Mouse (Mus musculus) neural tube, embryonic 11.5 days (tissue): ENCODE data around the gene Art5. TPM values are rescaled to one million over a fixed set of nuclear protein-coding genes. Genes with fewer than 3 reads are reported as not detected.

Experiments
- ATAC-seq: fragments of 200-750 bp; cut with Nextera tagmentation; 2 replicates; pipeline ENCODE4 v1.8.0; 2017; ENCODE audit warnings: moderate number of reproducible peaks, mild to moderate bottlenecking, moderate TSS enrichment, moderate library complexity; ENCODE audit not compliant: insufficient read depth, low FRiP score, low TSS enrichment
- DNase-seq: peaks from one replicate; pipeline ENCODE4 v3.0.0-alpha.2; 2015; ENCODE audit warnings: low spot score
- H3K27ac ChIP-seq: fragments of 300-500 bp; sonication (generic); 2 replicates; pipeline ENCODE4 v1.5.1; 2014; ENCODE audit warnings: low read depth, mild to moderate bottlenecking, low read length
- H3K27me3 ChIP-seq: fragments of 300-500 bp; sonication (generic); 2 replicates; pipeline ENCODE4 v1.6.1; 2014; ENCODE audit warnings: mild to moderate bottlenecking, low read length, mixed read lengths; ENCODE audit not compliant: control insufficient read depth, insufficient read depth
- H3K36me3 ChIP-seq: fragments of 300-500 bp; sonication (generic); 2 replicates; pipeline ENCODE4 v1.6.1; 2014; ENCODE audit warnings: mild to moderate bottlenecking, low read length, moderate library complexity, mixed read lengths; ENCODE audit not compliant: control insufficient read depth, insufficient read depth
- H3K4me1 ChIP-seq: fragments of 300-500 bp; sonication (generic); 2 replicates; pipeline ENCODE4 v1.6.1; 2014; ENCODE audit warnings: low read length, mixed read lengths; ENCODE audit not compliant: control insufficient read depth, insufficient read depth
- H3K4me2 ChIP-seq: fragments of 300-500 bp; sonication (generic); 2 replicates; pipeline ENCODE4 v1.6.1; 2014; ENCODE audit warnings: low read depth, mild to moderate bottlenecking, moderate library complexity
- H3K4me3 ChIP-seq: fragments of 300-500 bp; sonication (generic); 2 replicates; pipeline ENCODE4 v1.5.1; 2014; ENCODE audit warnings: low read depth, low read length
- H3K9ac ChIP-seq: fragments of 300-500 bp; sonication (generic); 2 replicates; pipeline ENCODE4 v1.6.1; 2014; ENCODE audit warnings: mild to moderate bottlenecking, low read length
- H3K9me3 ChIP-seq: fragments of 300-500 bp; sonication (generic); 2 replicates; pipeline ENCODE4 v1.6.1; 2016; ENCODE audit warnings: low read length; ENCODE audit not compliant: control insufficient read depth
- WGBS: fragments of 180-500 bp; shearing (Covaris S2); extraction: QIAGEN DNeasy Blood & Tissue Kit; methylation state at CpG from one replicate; pipeline ENCODE4 v1.1.7; 2014; 5-methylcytosine and 5-hydroxymethylcytosine counted together
- polyA plus RNA-seq: library from polyadenylated mRNA; unstranded; fragments of >200 nt; fragmentation: Nextera tagmentation; extraction: Ambion mirVana; gene quantifications from 2 replicates; pipeline ENCODE4 v1.2.1, GENCODE M21; 2014

The Art5 gene
- polyA plus RNA-seq, 1 experiment from 2014 or later: 3.8 TPM

DNA sequence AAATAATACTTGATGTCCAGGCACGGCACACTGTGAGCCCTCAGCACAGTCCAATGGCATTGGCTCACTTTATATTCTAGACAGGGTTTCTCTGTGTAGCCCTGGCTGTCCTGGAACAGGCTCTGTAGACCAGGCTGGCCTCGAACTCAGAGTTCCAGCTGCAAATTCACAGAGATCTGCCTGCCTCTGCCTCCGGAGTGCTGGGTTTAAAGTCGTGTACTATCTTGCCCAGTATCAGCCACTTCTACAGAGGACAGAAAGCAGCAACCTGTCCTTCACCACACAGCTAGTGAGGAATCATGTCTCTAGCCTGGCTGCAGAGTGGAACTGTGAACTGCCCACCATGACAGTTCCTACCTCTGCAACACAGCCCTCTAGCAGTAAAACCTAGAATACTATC lies 457 bp upstream of the Art5 start:
- no peaks in the 10 kb centered on the region for H3K9me3 ChIP-seq
- no peaks in the 10 kb centered on the region for H3K36me3 ChIP-seq
- no peaks in the 10 kb centered on the region for H3K4me1 ChIP-seq
- no peak overlapping the region for H3K27ac ChIP-seq
- no peak overlapping the region for H3K4me3 ChIP-seq
- ATAC-seq (no peak), DNase-seq (no peak)
- 88% methylated on average over 4 of the region's 4 CpGs for WGBS
- H3K4me2 ChIP-seq: no peak overlapping the region
- H3K9ac ChIP-seq: no peak overlapping the region
- H3K27me3 ChIP-seq: no peaks in the 10 kb centered on the region

DNA sequence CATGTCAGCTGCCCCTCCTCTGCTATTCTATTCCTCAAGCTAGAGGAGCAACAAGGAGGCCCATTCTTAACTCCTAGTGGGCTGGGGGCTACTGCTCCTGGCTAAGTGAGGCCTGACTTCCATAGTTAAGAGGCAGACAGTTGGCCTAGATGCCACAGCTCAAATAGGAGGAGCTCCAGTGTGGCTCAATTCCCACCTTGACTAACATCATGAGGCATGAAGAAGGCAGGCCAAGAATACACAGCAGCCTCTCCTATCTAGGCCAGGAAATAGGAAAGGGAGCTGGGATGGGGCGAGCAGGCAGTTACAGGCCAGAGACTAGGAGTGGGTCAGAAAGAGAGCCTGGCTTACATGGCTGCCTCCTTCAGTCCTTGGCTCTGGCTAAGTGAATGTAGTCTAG lies 1.1 kb downstream of the Art5 start:
- DNase-seq (no peak), ATAC-seq (no peak)
- Histone ChIP-seq H3K4me2 (no peak overlapping the region), H3K4me3 (no peak overlapping the region), H3K9ac (no peak overlapping the region), H3K9me3 (no peaks in the 10 kb centered on the region), H3K27ac (no peak overlapping the region), H3K4me1 (no peaks in the 10 kb centered on the region), H3K36me3 (no peaks in the 10 kb centered on the region), H3K27me3 (no peaks in the 10 kb centered on the region)
- 85% methylated on average over 1 of the region's 1 CpGs for WGBS

DNA sequence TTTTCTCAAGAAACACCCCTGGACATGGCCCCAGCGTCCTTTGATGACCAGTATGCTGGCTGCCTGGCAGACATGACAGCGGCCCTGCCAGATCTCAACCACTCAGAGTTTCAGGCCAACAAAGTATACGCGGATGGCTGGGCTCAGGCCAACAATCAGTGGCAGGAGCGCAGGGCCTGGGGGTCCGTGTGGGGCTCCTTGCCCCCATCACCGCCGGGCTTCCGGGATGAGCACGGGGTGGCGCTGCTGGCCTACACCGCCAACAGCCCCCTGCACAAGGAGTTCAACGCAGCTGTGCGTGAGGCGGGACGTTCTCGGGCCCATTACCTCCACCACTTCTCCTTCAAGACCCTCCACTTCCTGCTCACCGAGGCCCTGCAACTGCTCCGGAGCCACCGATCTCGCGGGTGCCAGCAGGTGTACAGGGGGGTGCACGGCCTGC lies 2.6 kb downstream of the Art5 start:
- no peak for ATAC-seq
- Histone ChIP-seq H3K4me1 (no peaks in the 10 kb centered on the region), H3K27me3 (no peaks in the 10 kb centered on the region), H3K36me3 (no peaks in the 10 kb centered on the region), H3K9me3 (no peaks in the 10 kb centered on the region), H3K9ac (peak overlapping the region; percentile 45), H3K4me3 (peak overlapping the region; percentile 19; the same call in 1 of the 2 replicates), H3K27ac (no peak overlapping the region), H3K4me2 (peak overlapping the region; percentile 42)
- 28% methylated on average over 22 of the region's 23 CpGs for WGBS
- DNase-seq: no peak

GRCm38 (mm10) chr7:102104126-102104525 lies 5.2 kb downstream of the Art5 start:
- WGBS: 80% methylated on average over 5 of the region's 5 CpGs
- H3K36me3 ChIP-seq: no peaks in the 10 kb centered on the region
- no peak overlapping the region for H3K9ac ChIP-seq
- peaks cover 6% of the 10 kb centered on the region; the same call in 1 of the 2 replicates for H3K4me1 ChIP-seq
- no peak overlapping the region for H3K4me3 ChIP-seq
- H3K4me2 ChIP-seq: no peak overlapping the region
- ATAC-seq: no peak
- H3K27ac ChIP-seq: no peak overlapping the region
- H3K27me3 ChIP-seq: no peaks in the 10 kb centered on the region
- no peak for DNase-seq
- H3K9me3 ChIP-seq: no peaks in the 10 kb centered on the region

GRCm38 (mm10) chr7:102103555-102103954 lies 5.7 kb downstream of the Art5 start:
- no peak overlapping the region for H3K27ac ChIP-seq
- no peak overlapping the region for H3K4me2 ChIP-seq

DNA sequence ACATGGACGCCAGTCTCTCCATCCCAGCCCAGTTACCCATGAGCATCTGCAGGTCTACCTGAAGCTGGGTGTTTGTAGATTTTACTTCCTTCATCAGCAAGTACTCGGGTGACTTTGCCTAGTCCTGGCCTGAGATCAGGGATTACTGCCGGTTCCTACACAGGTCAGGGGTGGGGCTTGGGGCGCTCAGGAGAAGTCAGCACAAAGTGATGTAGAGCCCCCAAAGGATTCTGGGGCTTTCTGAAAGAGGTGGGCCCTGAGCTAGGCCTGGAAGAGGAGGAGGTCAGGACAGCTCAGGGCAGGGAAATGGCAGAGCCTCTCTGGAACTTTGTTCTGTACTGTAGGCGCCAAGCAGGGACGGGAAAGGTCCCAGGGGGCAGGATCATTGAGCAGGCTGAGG lies 6.6 kb downstream of the Art5 start:
- Histone ChIP-seq H3K9me3 (no peaks in the 10 kb centered on the region), H3K27me3 (no peaks in the 10 kb centered on the region), H3K36me3 (no peaks in the 10 kb centered on the region), H3K4me3 (no peak overlapping the region), H3K27ac (no peak overlapping the region), H3K4me1 (peaks cover 6% of the 10 kb centered on the region; the same call in 1 of the 2 replicates), H3K9ac (no peak overlapping the region), H3K4me2 (no peak overlapping the region)
- WGBS: 43% methylated on average over 6 of the region's 6 CpGs
- ATAC-seq (no peak), DNase-seq (no peak)

More at GRCm38 (mm10) chr7:102103555-102103954, 5.7 kb downstream of the Art5 start:
- H3K27me3 ChIP-seq: no peaks in the 10 kb centered on the region
- no peak for DNase-seq
- no peaks in the 10 kb centered on the region for H3K9me3 ChIP-seq
- H3K4me3 ChIP-seq: no peak overlapping the region
- no peaks in the 10 kb centered on the region for H3K36me3 ChIP-seq
- no peak overlapping the region for H3K9ac ChIP-seq
- H3K4me1 ChIP-seq: peaks cover 6% of the 10 kb centered on the region; the same call in 1 of the 2 replicates
- 94% methylated on average over 2 of the region's 2 CpGs for WGBS
- no peak for ATAC-seq

- Histone ChIP-seq H3K27ac (no peak overlapping the region), H3K36me3 (no peaks in the 10 kb centered on the region), H3K4me1 (peaks cover 6% of the 10 kb centered on the region; the same call in 1 of the 2 replicates), H3K9ac (no peak overlapping the region), H3K27me3 (no peaks in the 10 kb centered on the region), H3K9me3 (no peaks in the 10 kb centered on the region), H3K4me2 (no peak overlapping the region), H3K4me3 (no peak overlapping the region)
- WGBS: 45% methylated on average over 8 of the region's 8 CpGs
- no peak for ATAC-seq
- DNase-seq: no peak
These were observed 7.0 kb downstream of the Art5 start for GRCm38 (mm10) chr7:102102241-102102640.

- H3K27me3 ChIP-seq: no peaks in the 10 kb centered on the region
- H3K36me3 ChIP-seq: no peaks in the 10 kb centered on the region
- WGBS: 27% methylated on average over 5 of the region's 5 CpGs
- no peak for DNase-seq
- ATAC-seq: no peak
- H3K4me1 ChIP-seq: peaks cover 6% of the 10 kb centered on the region; the same call in 1 of the 2 replicates
- no peak within 1 kb of the TSS for H3K4me3 ChIP-seq
- no peaks in the 10 kb centered on the region for H3K9me3 ChIP-seq
- no peak within 1 kb of the TSS for H3K9ac ChIP-seq
- peak within 1 kb of the TSS; percentile 51; the same call in 1 of the 2 replicates for H3K4me2 ChIP-seq
- H3K27ac ChIP-seq: no peak within 1 kb of the TSS
These were observed 7.8 kb downstream of the Art5 start, which contains the start of gene Art1 for GRCm38 (mm10) chr7:102101487-102101886. Gene Art1 (plus strand): TSS chr7:102101743.

DNA sequence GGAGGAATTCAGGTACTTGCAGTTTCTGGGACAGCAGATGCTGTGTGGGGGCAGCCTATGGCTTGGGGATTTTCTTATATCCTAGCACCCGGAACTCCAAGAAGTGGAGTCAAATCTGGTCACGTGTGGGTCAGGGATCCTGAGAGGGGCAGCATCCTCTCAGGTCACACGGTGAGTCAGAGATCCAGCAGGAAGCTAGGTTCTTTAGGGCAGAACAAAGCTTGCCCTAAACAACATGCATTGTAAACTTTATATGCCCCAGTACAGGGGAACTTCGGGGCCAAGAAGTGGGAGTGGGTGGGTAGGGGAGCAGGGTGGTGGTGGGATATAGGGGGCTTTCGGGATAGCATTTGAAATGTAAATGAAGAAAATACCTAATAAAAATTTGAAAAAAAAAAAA lies 8.4 kb downstream of the Art5 start:
- ATAC-seq (no peak), DNase-seq (no peak)
- Histone ChIP-seq H3K4me3 (no peak overlapping the region), H3K27me3 (no peaks in the 10 kb centered on the region), H3K9ac (no peak overlapping the region), H3K27ac (no peak overlapping the region), H3K36me3 (no peaks in the 10 kb centered on the region), H3K9me3 (no peaks in the 10 kb centered on the region), H3K4me1 (peaks cover 6% of the 10 kb centered on the region; the same call in 1 of the 2 replicates), H3K4me2 (no peak overlapping the region)
- 32% methylated on average over 5 of the region's 5 CpGs for WGBS
